Mouse (Mus musculus): ENCODE results near the gene Pkn1. TPM values are rescaled to one million over a fixed set of nuclear protein-coding genes. Genes with fewer than 3 reads are reported as not detected.
A peak's percentile ranks its signal among the peaks of the same experiment; 100 is the strongest.

The Pkn1 gene
- polyA plus RNA-seq, 1 experiment from 2014 or later, result 19.9 TPM

- Histone ChIP-seq H3K4me2 (ENCODE audit: low read depth, low read length) (peak within 1 kb of the TSS; percentile 91), H3K27me3 (replicated peaks; ENCODE audit: control insufficient read depth, insufficient read depth, low read length) (no peaks in the 10 kb centered on the region), H3K36me3 (ENCODE audit: control insufficient read depth, insufficient read depth, low read length) (no peaks in the 10 kb centered on the region), H3K9ac (ENCODE audit: low read depth, low read length) (peak within 1 kb of the TSS; percentile 85), H3K4me3 (ENCODE audit: low read length) (peak within 1 kb of the TSS; percentile 76), H3K9me3 (ENCODE audit: control insufficient read depth, low read length) (no peaks in the 10 kb centered on the region), H3K27ac (ENCODE audit: low read length) (peak within 1 kb of the TSS; percentile 80), H3K4me1 (ENCODE audit: control insufficient read depth, insufficient read depth, low read length) (peaks cover 13% of the 10 kb centered on the region)
- peak; percentile 96 for ATAC-seq
- WGBS, result 4% methylated on average over 49 of the region's 50 CpGs
Measured at GRCm38 (mm10) chr8:83652030-83652743, 46.8 kb downstream of the Pkn1 start, which contains the start of gene Gipc1. Gipc1 (plus strand) TSS chr8:83652677.

GRCm38 (mm10) chr8:83649699-83650098 lies 49.3 kb downstream of the Pkn1 start:
- Histone ChIP-seq H3K36me3 (ENCODE audit: control insufficient read depth, insufficient read depth, low read length) (no peaks in the 10 kb centered on the region), H3K4me3 (ENCODE audit: low read length) (no peak overlapping the region), H3K9ac (ENCODE audit: low read depth, low read length) (no peak overlapping the region), H3K4me2 (ENCODE audit: low read depth, low read length) (no peak overlapping the region), H3K27ac (ENCODE audit: low read length) (no peak overlapping the region), H3K27me3 (replicated peaks; ENCODE audit: control insufficient read depth, insufficient read depth, low read length) (no peaks in the 10 kb centered on the region), H3K9me3 (ENCODE audit: control insufficient read depth, low read length) (no peaks in the 10 kb centered on the region), H3K4me1 (ENCODE audit: control insufficient read depth, insufficient read depth, low read length) (peaks cover 13% of the 10 kb centered on the region)
- no peak for ATAC-seq
- WGBS, result 92% methylated on average over 6 of the region's 6 CpGs

DNA sequence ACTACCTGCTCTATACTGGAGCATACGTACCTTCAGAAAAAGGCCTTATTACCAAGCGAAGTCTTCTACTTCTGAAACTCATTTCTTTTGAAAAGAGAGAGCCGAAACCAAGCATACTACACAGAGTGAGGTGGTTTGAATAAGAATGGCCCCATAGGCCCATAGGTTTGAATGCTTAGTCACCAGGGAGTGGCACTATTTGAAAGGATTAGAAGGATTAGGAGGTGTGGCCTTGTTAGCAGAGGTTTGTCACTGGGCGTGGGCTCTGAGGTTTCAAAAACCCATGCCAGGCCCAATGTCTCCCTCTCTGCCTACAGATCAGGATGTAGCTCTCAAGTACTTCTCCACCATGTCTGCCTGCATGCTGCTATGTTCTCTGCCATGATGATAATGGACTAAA lies 50.9 kb downstream of the Pkn1 start:
- no peaks in the 10 kb centered on the region for H3K36me3 ChIP-seq (ENCODE audit: control insufficient read depth, insufficient read depth, low read length)
- no peaks in the 10 kb centered on the region for H3K27me3 ChIP-seq (replicated peaks; ENCODE audit: control insufficient read depth, insufficient read depth, low read length)
- H3K9me3 ChIP-seq (ENCODE audit: control insufficient read depth, low read length), result no peaks in the 10 kb centered on the region
- no peak overlapping the region for H3K4me3 ChIP-seq (ENCODE audit: low read length)
- H3K4me2 ChIP-seq (ENCODE audit: low read depth, low read length), result no peak overlapping the region
- WGBS, result 94% methylated on average over 4 of the region's 4 CpGs
- no peak overlapping the region for H3K9ac ChIP-seq (ENCODE audit: low read depth, low read length)
- no peak for ATAC-seq
- peaks cover 3% of the 10 kb centered on the region; the same call in 1 of the 2 replicates for H3K4me1 ChIP-seq (ENCODE audit: control insufficient read depth, insufficient read depth, low read length)
- no peak overlapping the region for H3K27ac ChIP-seq (ENCODE audit: low read length)

GRCm38 (mm10) chr8:83647511-83647910 lies 51.5 kb downstream of the Pkn1 start:
- ATAC-seq, result no peak
- 93% methylated on average over 11 of the region's 11 CpGs for WGBS
- no peak overlapping the region for H3K9ac ChIP-seq (ENCODE audit: low read depth, low read length)

DNA sequence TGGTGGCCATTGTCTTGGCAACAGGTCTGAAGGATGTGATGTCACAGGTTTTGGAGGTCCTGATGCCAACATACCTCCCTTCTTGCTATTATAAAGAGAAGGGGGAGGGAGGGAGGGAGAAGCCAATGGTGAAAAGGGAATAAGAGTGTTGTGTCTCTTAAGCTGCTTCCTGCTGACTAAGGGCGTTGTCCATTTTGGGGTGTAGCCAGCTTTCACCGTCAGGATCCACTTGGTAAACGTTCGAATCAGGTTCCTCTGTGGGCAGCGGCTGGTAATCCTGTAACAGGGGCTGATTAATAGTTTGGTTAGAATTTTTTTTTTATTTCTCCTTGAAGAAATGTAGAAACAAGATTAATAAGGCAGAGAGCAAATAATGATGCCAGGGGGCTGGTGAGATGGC lies 59.3 kb downstream of the Pkn1 start:
- Histone ChIP-seq H3K36me3 (ENCODE audit: control insufficient read depth, insufficient read depth, low read length) (no peaks in the 10 kb centered on the region), H3K4me2 (ENCODE audit: low read depth, low read length) (no peak overlapping the region), H3K27ac (ENCODE audit: low read length) (no peak overlapping the region), H3K9me3 (ENCODE audit: control insufficient read depth, low read length) (0 out of 2 replicates have a peak, but pooled peaks cover 4% of the 10 kb centered on the region), H3K4me1 (ENCODE audit: control insufficient read depth, insufficient read depth, low read length) (no peaks in the 10 kb centered on the region; the same call in 1 of the 2 replicates), H3K9ac (ENCODE audit: low read depth, low read length) (no peak overlapping the region), H3K27me3 (replicated peaks; ENCODE audit: control insufficient read depth, insufficient read depth, low read length) (no peaks in the 10 kb centered on the region), H3K4me3 (ENCODE audit: low read length) (no peak overlapping the region)
- WGBS, result 59% methylated on average over 5 of the region's 5 CpGs
- no peak for ATAC-seq

More at GRCm38 (mm10) chr8:83647511-83647910, 51.5 kb downstream of the Pkn1 start:
- peaks cover 3% of the 10 kb centered on the region; the same call in 1 of the 2 replicates for H3K4me1 ChIP-seq (ENCODE audit: control insufficient read depth, insufficient read depth, low read length)
- H3K4me2 ChIP-seq (ENCODE audit: low read depth, low read length), result no peak overlapping the region
- no peaks in the 10 kb centered on the region for H3K27me3 ChIP-seq (replicated peaks; ENCODE audit: control insufficient read depth, insufficient read depth, low read length)
- no peak overlapping the region for H3K4me3 ChIP-seq (ENCODE audit: low read length)
- no peaks in the 10 kb centered on the region for H3K9me3 ChIP-seq (ENCODE audit: control insufficient read depth, low read length)
- no peaks in the 10 kb centered on the region for H3K36me3 ChIP-seq (ENCODE audit: control insufficient read depth, insufficient read depth, low read length)
- no peak overlapping the region for H3K27ac ChIP-seq (ENCODE audit: low read length)

GRCm38 (mm10) chr8:83638856-83639255 lies 60.1 kb downstream of the Pkn1 start:
- H3K27me3 ChIP-seq (replicated peaks; ENCODE audit: control insufficient read depth, insufficient read depth, low read length), result no peaks in the 10 kb centered on the region
- 0 out of 2 replicates have a peak, but pooled peaks cover 4% of the 10 kb centered on the region for H3K9me3 ChIP-seq (ENCODE audit: control insufficient read depth, low read length)
- no peak overlapping the region for H3K4me2 ChIP-seq (ENCODE audit: low read depth, low read length)
- H3K9ac ChIP-seq (ENCODE audit: low read depth, low read length), result no peak overlapping the region
- WGBS, result 75% methylated on average over 4 of the region's 4 CpGs
- H3K36me3 ChIP-seq (ENCODE audit: control insufficient read depth, insufficient read depth, low read length), result no peaks in the 10 kb centered on the region
- no peaks in the 10 kb centered on the region; the same call in 1 of the 2 replicates for H3K4me1 ChIP-seq (ENCODE audit: control insufficient read depth, insufficient read depth, low read length)
- H3K27ac ChIP-seq (ENCODE audit: low read length), result no peak overlapping the region
- H3K4me3 ChIP-seq (ENCODE audit: low read length), result no peak overlapping the region
- no peak for ATAC-seq

DNA sequence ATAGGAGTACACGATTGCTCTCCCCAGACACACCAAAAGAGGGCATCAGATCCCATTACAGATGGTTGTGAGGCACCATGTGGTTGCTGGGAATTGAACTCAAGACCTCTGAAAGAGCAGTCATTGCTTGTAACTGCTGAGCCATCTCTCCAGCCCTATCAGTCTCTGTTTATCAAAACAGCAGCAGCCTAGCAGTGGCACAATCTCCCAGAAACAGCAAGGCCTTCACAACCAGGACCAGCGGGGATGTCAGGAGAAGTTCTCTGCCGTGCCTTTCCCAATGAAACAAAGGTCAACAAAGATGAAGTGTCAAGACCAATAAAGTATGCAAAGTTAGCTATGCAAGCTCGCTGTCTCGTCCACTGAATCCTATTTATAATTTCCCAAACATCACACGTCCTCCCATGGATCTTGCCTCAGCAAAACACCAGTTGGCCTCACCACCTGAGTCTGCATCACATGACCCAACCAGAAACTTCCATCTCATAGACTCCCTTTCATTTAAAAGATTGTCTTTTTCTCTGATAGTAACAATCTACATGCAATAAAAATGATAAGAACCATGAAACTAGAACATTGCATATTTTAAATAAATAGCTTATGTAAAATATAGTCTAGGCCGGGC lies 66.8 kb downstream of the Pkn1 start:
- H3K9me3 ChIP-seq (ENCODE audit: control insufficient read depth, low read length), result 0 out of 2 replicates have a peak, but pooled peaks cover 4% of the 10 kb centered on the region
- no peak overlapping the region for H3K4me2 ChIP-seq (ENCODE audit: low read depth, low read length)
- H3K27me3 ChIP-seq (replicated peaks; ENCODE audit: control insufficient read depth, insufficient read depth, low read length), result no peaks in the 10 kb centered on the region
- no peak overlapping the region for H3K4me3 ChIP-seq (ENCODE audit: low read length)
- ATAC-seq, result no peak
- H3K9ac ChIP-seq (ENCODE audit: low read depth, low read length), result no peak overlapping the region
- 75% methylated on average over 7 of the region's 7 CpGs for WGBS
- H3K4me1 ChIP-seq (ENCODE audit: control insufficient read depth, insufficient read depth, low read length), result no peaks in the 10 kb centered on the region
- H3K27ac ChIP-seq (ENCODE audit: low read length), result no peak overlapping the region
- no peaks in the 10 kb centered on the region for H3K36me3 ChIP-seq (ENCODE audit: control insufficient read depth, insufficient read depth, low read length)

DNA sequence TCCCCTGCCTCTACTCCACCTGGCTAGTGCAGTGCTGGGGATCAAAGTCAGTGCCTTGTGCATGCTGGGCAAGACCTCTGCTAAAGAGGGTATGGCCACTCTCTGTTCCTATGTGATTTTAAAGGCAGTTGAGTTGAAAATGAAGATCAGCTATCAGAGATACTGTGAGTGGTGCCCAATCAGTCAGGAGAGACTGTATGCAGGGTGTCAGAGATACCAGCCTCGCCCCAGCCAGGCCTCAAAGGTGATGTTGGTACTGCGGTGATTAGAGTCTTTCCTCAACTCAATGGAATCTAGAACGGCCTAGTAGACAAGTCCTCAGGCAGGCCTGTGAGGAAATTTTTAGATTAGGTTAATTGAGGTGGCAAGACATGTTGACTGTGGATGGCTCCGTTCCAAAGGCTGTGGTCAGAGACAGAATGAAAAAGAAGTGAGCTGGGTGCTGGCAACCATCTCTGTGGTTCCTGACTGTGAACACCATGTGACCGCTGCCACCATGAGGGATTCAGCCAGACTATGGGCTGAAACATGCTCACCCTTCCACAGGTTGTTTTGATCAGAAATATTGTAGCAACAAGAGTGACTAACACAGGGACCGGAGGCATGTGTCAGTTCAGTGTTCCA lies 73.2 kb downstream of the Pkn1 start:
- Histone ChIP-seq H3K4me3 (ENCODE audit: low read length) (no peak overlapping the region), H3K9ac (ENCODE audit: low read depth, low read length) (no peak overlapping the region), H3K4me1 (ENCODE audit: control insufficient read depth, insufficient read depth, low read length) (peaks cover 2% of the 10 kb centered on the region; the same call in 1 of the 2 replicates), H3K27ac (ENCODE audit: low read length) (no peak overlapping the region), H3K36me3 (ENCODE audit: control insufficient read depth, insufficient read depth, low read length) (no peaks in the 10 kb centered on the region), H3K9me3 (ENCODE audit: control insufficient read depth, low read length) (no peaks in the 10 kb centered on the region), H3K27me3 (replicated peaks; ENCODE audit: control insufficient read depth, insufficient read depth, low read length) (no peaks in the 10 kb centered on the region), H3K4me2 (ENCODE audit: low read depth, low read length) (no peak overlapping the region)
- WGBS, result 88% methylated on average over 6 of the region's 6 CpGs
- no peak for ATAC-seq

GRCm38 (mm10) chr8:83624739-83625138 lies 74.2 kb downstream of the Pkn1 start:
- Histone ChIP-seq H3K4me1 (ENCODE audit: control insufficient read depth, insufficient read depth, low read length) (peaks cover 2% of the 10 kb centered on the region; the same call in 1 of the 2 replicates), H3K9me3 (ENCODE audit: control insufficient read depth, low read length) (no peaks in the 10 kb centered on the region), H3K27ac (ENCODE audit: low read length) (no peak overlapping the region), H3K36me3 (ENCODE audit: control insufficient read depth, insufficient read depth, low read length) (no peaks in the 10 kb centered on the region), H3K9ac (ENCODE audit: low read depth, low read length) (no peak overlapping the region), H3K27me3 (replicated peaks; ENCODE audit: control insufficient read depth, insufficient read depth, low read length) (no peaks in the 10 kb centered on the region), H3K4me3 (ENCODE audit: low read length) (no peak overlapping the region), H3K4me2 (ENCODE audit: low read depth, low read length) (no peak overlapping the region)
- WGBS, result 36% methylated on average over 3 of the region's 3 CpGs
- 0 out of 2 replicates have a peak, but pooled peaks have one; percentile 32 for ATAC-seq

All from intestine, embryonic 16.5 days (tissue).